ENCODE assay signal across 12 mouse cellular contexts in genomic region chr5:135639760-135640458, GRCm38 (mm10). TPM values are rescaled to one million over a fixed set of nuclear protein-coding genes. Genes with fewer than 3 reads are reported as not detected.
DNase-seq lines count a peak whose midpoint lies in the region; ATAC-seq and TF ChIP-seq lines count a peak whose summit lies in the region.
"Had no signal": no experiment of that assay in that cellular context is flagged by ENCODE, and none has a peak within 500 bp of the region (broad histone marks: within the 10 kb centered on the region; RNA-seq: fewer than 3 reads in every experiment).

No protein-coding gene starts in this region.

- ATAC-seq in liver, embryonic 15.5 days (ENCODE audit: insufficient read depth), result no peak
- ATAC-seq: forebrain, embryonic 16.5 days had no signal

- peak; percentile 54 for DNase-seq in kidney, adult 2 months
- no peak for DNase-seq in kidney, postnatal 4 days
- peak; percentile 46 to 62 for DNase-seq in urinary bladder, postnatal 36 days (ENCODE audit: low spot score in 2 of 2)
- no peak for DNase-seq in urinary bladder, postnatal 25 days (ENCODE audit: low spot score)
- no peak for DNase-seq in frontal cortex, postnatal 36 days (ENCODE audit: low spot score in 2 of 2)
- no peak for DNase-seq in spleen, adult 12 weeks (ENCODE audit: low spot score)
- DNase-seq: adrenal gland, postnatal 14 days; right cerebral cortex, postnatal 4 days had no signal

- H3K27ac ChIP-seq in kidney, adult 2 months (ENCODE audit: insufficient read depth, low read depth, low read length), result no peak overlapping the region
- H3K27ac ChIP-seq in liver, embryonic 15.5 days (replicated peaks), result peak overlapping the region; percentile 15
- H3K27ac ChIP-seq: limb, embryonic 13.5 days had no signal

- H3K36me3 ChIP-seq in kidney, adult 2 months (ENCODE audit: control insufficient read depth, insufficient read depth, low read length), result 0 out of 2 replicates have a peak, but pooled peaks cover 2% of the 10 kb centered on the region
- H3K36me3 ChIP-seq in liver, embryonic 15.5 days (replicated peaks), result peaks cover 8% of the 10 kb centered on the region

- H3K9me3 ChIP-seq in liver, embryonic 15.5 days (replicated peaks), result no peaks in the 10 kb centered on the region
- H3K9me3 ChIP-seq: limb, embryonic 13.5 days had no signal

- peaks cover 10% of the 10 kb centered on the region for H3K4me1 ChIP-seq in kidney, adult 2 months (ENCODE audit: control insufficient read depth, insufficient read depth, low read length)
- H3K4me1 ChIP-seq in liver, embryonic 15.5 days (replicated peaks), result peaks cover 27% of the 10 kb centered on the region
- H3K4me1 ChIP-seq: limb, embryonic 13.5 days had no signal

- no peak overlapping the region for H3K4me2 ChIP-seq in liver, embryonic 15.5 days
- H3K4me2 ChIP-seq: limb, embryonic 13.5 days had no signal

- WGBS in kidney, adult 2 months, result 57% methylated on average over 7 of the region's 7 CpGs
- WGBS in liver, embryonic 15.5 days (ENCODE audit: insufficient replicate concordance), result 29% methylated on average over 7 of the region's 7 CpGs

- H3K9ac ChIP-seq in liver, embryonic 15.5 days, result no peak overlapping the region
- H3K9ac ChIP-seq: limb, embryonic 13.5 days had no signal

- no peak overlapping the region for H3K4me3 ChIP-seq in kidney, adult 2 months (ENCODE audit: insufficient read depth, low read depth, low read length)
- no peak overlapping the region for H3K4me3 ChIP-seq in liver, embryonic 15.5 days (replicated peaks)
- H3K4me3 ChIP-seq: limb, embryonic 13.5 days; myocyte had no signal

- TF ChIP-seq POLR2A in kidney, adult 2 months (IDR thresholded peaks at IDR 0.05; ENCODE audit: low read depth, low read length), result no peak

- no peak for TF ChIP-seq CTCF in kidney, adult 2 months (conservative IDR thresholded peaks at IDR 0.05; ENCODE audit: insufficient read depth, insufficient read length, low read depth, low read length)

- H3K27me3 ChIP-seq in kidney, adult 2 months (replicated peaks; ENCODE audit: control insufficient read depth, insufficient read depth, low read length), result no peaks in the 10 kb centered on the region
- H3K27me3 ChIP-seq in liver, embryonic 15.5 days, result no peaks in the 10 kb centered on the region
- H3K27me3 ChIP-seq: limb, embryonic 13.5 days had no signal

RNA-seq across cellular contexts. Expression of gene Rhbdd2, which starts 7.5 kb away (rescaled TPM):
- polyA plus RNA-seq in kidney, adult 2 months (2012; rRNA removed), result 50.9 and 56.5 TPM in 2 replicates
- polyA plus RNA-seq in liver, embryonic 15.5 days (2015; fragmentation: Nextera tagmentation; extraction: Ambion mirVana), result 9.1 and 9.4 TPM in 2 replicates

RNA-seq across cellular contexts. Expression of gene Por, which starts 29.9 kb away (rescaled TPM):
- 361 and 405 TPM in 2 replicates for polyA plus RNA-seq in kidney, adult 2 months (2012; rRNA removed)
- 37.0 and 45.5 TPM in 2 replicates for polyA plus RNA-seq in liver, embryonic 15.5 days (2015; fragmentation: Nextera tagmentation; extraction: Ambion mirVana)

Comparison
In these comparisons a context has a peak if more than half of its experiments do, and no peak if none do; other contexts are left out.
1. DNase-seq: peak in kidney, adult 2 months (single experiment) and urinary bladder, postnatal 36 days (2 of 2); none in kidney, postnatal 4 days (0 of 2), urinary bladder, postnatal 25 days (single experiment), frontal cortex, postnatal 36 days (0 of 2) and spleen, adult 12 weeks (single experiment).